Mouse (Mus musculus) ovary, adult 18-20 months (tissue): ENCODE data around the gene Gm8332.
"Not testable (repeated sequence)": the region's sequence is repeated elsewhere in the genome, so short reads cannot be mapped to it uniquely, and the experiment has no call there.

Experiments used
- DNase-seq: peaks from one replicate; pipeline ENCODE4 v3.0.0; 2022; ENCODE audit warnings: low spot score, mixed read lengths

Gm8332 gene

GRCm38 (mm10) chr12:88250000-88250399 lies at the start of gene Gm8332:
Gm8332 (minus strand) TSS chr12:88250100.
- not testable (repeated sequence) for DNase-seq

GRCm38 (mm10) chr12:88297171-88297570 lies 47.3 kb upstream of the Gm8332 start:
- not testable (repeated sequence) for DNase-seq

- not testable (repeated sequence) for DNase-seq
These were observed 43.2 kb upstream of the Gm8332 start for GRCm38 (mm10) chr12:88293082-88293481.

DNA sequence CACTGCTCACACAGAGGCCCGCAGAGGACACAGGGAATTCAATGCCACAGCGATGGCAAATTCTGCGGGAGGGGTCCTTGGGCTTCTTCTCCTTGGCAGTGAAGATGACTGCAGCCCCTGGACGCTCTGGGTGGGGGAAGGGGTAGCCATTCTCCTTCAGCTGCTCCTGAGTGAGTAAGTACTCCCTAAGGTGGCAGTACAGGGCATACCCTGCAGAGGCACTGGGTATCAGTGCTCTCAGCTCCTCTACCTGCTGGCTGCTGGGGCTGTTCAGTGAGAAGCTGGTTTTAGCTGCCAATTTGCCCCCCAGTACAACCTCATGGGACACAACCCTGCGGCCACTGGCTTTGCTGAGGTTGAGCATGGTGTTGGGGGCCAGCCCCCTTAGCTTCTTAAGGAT lies 35.3 kb upstream of the Gm8332 start:
- not testable (repeated sequence) for DNase-seq

- not testable (repeated sequence) for DNase-seq
These were observed 24.5 kb upstream of the Gm8332 start, which contains the start of gene Gm5662 for GRCm38 (mm10) chr12:88274400-88274799. Gm5662 (minus strand) TSS chr12:88274500.

DNA sequence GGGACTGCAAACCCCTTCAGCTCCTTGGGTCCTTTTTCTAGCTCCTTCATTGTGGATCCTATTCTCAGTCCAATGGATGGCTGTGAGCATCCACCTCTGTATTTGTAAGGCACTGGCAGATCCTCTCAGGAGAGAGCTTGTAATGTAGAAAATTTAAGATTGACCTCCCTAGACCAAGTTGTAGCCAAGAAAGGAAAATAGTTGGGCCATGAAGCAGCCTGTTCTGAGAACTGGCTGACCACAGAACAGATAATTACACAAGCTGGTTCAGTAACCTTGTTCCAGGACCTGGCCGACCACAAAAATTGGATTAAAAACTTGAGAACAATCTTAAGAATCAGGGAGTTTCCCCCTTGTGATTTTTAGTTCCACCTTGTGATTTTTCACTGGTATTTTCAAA lies 7.3 kb upstream of the Gm8332 start:
- DNase-seq, result no peak

- DNase-seq, result not testable (repeated sequence)
These were observed 6.0 kb upstream of the Gm8332 start for GRCm38 (mm10) chr12:88255917-88256316.

DNA sequence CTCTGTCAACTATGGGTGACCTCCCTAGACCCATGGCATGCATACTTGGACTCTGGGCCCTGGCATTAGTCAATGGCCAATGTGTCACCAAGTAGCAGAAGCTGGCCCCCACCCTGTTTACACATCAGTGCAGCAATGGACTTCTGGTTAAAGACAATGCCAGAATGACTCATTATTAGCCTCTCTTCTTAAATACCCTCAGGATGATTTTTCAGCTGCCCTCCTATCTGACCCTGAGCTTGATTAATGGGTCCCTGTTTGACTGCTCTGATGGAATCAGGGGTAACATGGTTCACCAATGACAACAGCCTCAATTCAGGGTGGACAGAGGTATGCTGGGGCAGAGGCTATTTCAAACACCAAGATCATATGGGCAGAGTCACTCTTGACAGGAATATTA lies 4.1 kb downstream of the Gm8332 start:
- DNase-seq, result not testable (repeated sequence)

DNA sequence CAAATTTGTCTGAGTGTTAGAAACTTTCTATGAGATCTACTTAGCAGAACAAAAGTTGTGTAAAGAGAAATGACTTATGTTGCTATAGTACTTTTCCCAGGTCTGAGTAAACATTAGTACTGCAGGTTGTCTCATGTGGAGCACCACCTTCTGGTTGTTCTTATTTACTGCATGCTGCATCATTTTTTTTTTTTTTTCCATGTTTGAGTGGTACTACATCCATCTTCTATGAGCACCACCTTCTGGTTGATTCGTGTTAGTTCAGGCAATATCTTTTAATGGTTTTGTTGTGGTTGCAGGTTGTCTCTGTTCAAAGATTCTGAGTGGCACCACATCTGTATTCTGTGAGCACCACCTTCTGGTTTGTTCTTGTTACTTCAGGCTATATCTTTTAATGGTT lies 7.0 kb downstream of the Gm8332 start:
- DNase-seq, result not testable (repeated sequence)

DNA sequence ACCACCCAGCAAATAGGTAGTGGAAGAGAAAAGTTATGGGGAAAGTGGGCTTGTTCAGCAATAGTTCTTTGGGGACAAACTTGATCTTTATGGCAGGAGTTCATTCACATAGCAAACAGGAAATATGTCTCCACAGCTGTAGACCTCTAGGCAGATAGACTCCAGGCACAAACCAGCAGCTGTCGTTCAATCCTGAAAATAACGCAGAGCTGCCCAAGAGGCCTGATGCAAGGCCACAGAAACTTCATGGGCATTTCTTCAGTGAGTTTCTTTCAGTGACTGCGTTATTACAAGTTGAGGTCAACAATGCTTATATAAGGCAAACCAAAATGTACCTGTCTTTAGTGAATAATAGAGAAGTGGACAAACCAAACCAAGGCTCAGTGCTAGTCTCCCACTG lies 30.5 kb downstream of the Gm8332 start:
- DNase-seq, result no peak

DNA sequence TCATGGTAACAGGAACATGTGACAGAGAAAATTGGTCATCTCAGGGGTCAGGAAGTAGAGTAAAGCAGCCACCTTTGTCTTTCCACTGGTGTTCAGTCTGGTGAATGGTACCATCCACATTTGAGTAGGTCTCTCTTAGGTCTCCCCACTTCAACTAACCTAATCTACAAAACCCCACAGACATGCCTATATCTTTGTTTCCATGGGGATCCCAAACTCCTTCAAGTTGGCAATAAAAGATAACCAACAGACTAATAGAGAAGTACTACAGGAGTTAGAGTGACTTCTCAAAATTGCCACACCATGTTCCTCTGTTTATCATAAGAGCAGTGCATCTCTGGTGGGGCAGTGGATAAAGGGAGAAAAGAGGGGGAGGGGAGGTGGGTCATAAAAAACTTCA lies 31.8 kb downstream of the Gm8332 start:
- DNase-seq, result not testable (repeated sequence)

DNA sequence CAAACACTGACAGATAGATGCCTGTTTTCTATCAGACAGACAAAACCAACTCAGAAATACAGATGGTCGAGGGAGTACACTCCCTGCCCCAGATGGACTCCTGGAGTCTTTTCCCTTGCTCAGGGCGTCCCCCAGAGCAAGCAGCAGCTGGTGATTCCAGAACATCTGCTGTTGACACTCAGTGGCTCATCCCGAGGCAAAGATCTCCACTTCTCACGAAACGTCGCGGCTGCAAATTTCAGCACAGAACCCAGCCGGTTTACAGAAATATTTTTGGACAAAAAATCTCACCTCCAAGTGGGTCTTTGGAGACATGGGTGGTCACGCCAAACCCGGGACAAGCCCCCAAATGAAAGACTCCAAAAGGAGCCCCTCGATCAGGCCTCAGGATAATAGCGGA lies 35.3 kb downstream of the Gm8332 start:
- DNase-seq, result no peak

- DNase-seq, result not testable (repeated sequence)
These were observed 38.4 kb downstream of the Gm8332 start for GRCm38 (mm10) chr12:88211458-88211857.

GRCm38 (mm10) chr12:88202856-88203255 lies 47.0 kb downstream of the Gm8332 start:
- no peak for DNase-seq
